Mouse (Mus musculus) brown adipose tissue, adult 24 weeks (tissue): ENCODE data around the gene Usp6nl. TPM values are rescaled to one million over a fixed set of nuclear protein-coding genes. Genes with fewer than 3 reads are reported as not detected.

ENCODE experiments used
- H3K27ac ChIP-seq: fragments of 200-500 bp; replicated peaks from 2 replicates; pipeline ENCODE4 v1.5.1; 2012; ENCODE audit warnings: low read depth, mild to moderate bottlenecking, low read length
- H3K4me1 ChIP-seq: fragments of 200-500 bp; 2 replicates; pipeline ENCODE4 v1.6.1; 2012; ENCODE audit warnings: low read length, mixed read lengths; ENCODE audit not compliant: control insufficient read depth, insufficient read depth, insufficient read length
- H3K4me3 ChIP-seq: fragments of 200-500 bp; 2 replicates; pipeline ENCODE4 v1.5.1; 2012; ENCODE audit warnings: low read depth, mild to moderate bottlenecking, low read length, moderate library complexity; ENCODE audit not compliant: insufficient read depth
- polyA plus RNA-seq: library from polyadenylated mRNA; stranded (reverse); fragments of >200 nt; gene quantifications from 2 replicates; pipeline ENCODE4 v1.2.4, GENCODE M21; 2012; ENCODE audit not compliant: missing spikeins, insufficient read depth, insufficient read length

Usp6nl gene
- polyA plus RNA-seq, 1 experiment, result 5.6 TPM

- Histone ChIP-seq H3K4me3 (no peak overlapping the region), H3K4me1 (no peaks in the 10 kb centered on the region), H3K27ac (no peak overlapping the region)
These were observed 82.2 kb downstream of the Usp6nl start for GRCm38 (mm10) chr2:6404627-6405026.

GRCm38 (mm10) chr2:6405059-6406033 lies 82.9 kb downstream of the Usp6nl start:
- no peak overlapping the region for H3K27ac ChIP-seq
- H3K4me3 ChIP-seq, result no peak overlapping the region

GRCm38 (mm10) chr2:6407711-6408110 lies 85.2 kb downstream of the Usp6nl start:
- no peak overlapping the region for H3K27ac ChIP-seq
- H3K4me3 ChIP-seq, result no peak overlapping the region
- no peaks in the 10 kb centered on the region for H3K4me1 ChIP-seq

More at GRCm38 (mm10) chr2:6405059-6406033, 82.9 kb downstream of the Usp6nl start:
- no peaks in the 10 kb centered on the region for H3K4me1 ChIP-seq

GRCm38 (mm10) chr2:6412645-6413044 lies 90.2 kb downstream of the Usp6nl start:
- Histone ChIP-seq H3K4me3 (no peak overlapping the region), H3K4me1 (no peaks in the 10 kb centered on the region), H3K27ac (no peak overlapping the region)

- Histone ChIP-seq H3K4me1 (no peaks in the 10 kb centered on the region), H3K4me3 (no peak overlapping the region), H3K27ac (no peak overlapping the region)
These were observed 91.3 kb downstream of the Usp6nl start for GRCm38 (mm10) chr2:6413723-6414122.

- H3K4me3 ChIP-seq, result no peak overlapping the region
- H3K27ac ChIP-seq, result no peak overlapping the region
- H3K4me1 ChIP-seq, result no peaks in the 10 kb centered on the region
These were observed 91.9 kb downstream of the Usp6nl start for GRCm38 (mm10) chr2:6414400-6414799.

- no peaks in the 10 kb centered on the region for H3K4me1 ChIP-seq
- H3K27ac ChIP-seq, result no peak overlapping the region
These were observed 94.7 kb downstream of the Usp6nl start for GRCm38 (mm10) chr2:6417158-6417557.

GRCm38 (mm10) chr2:6423661-6424550 lies 101.4 kb downstream of the Usp6nl start:
- Histone ChIP-seq H3K27ac (no peak overlapping the region), H3K4me1 (no peaks in the 10 kb centered on the region), H3K4me3 (no peak overlapping the region)

More at GRCm38 (mm10) chr2:6417158-6417557, 94.7 kb downstream of the Usp6nl start:
- H3K4me3 ChIP-seq, result no peak overlapping the region

GRCm38 (mm10) chr2:6424851-6425250 lies 102.4 kb downstream of the Usp6nl start:
- Histone ChIP-seq H3K27ac (no peak overlapping the region), H3K4me3 (no peak overlapping the region), H3K4me1 (no peaks in the 10 kb centered on the region)

- Histone ChIP-seq H3K4me3 (no peak overlapping the region), H3K27ac (no peak overlapping the region)
These were observed 113.9 kb downstream of the Usp6nl start for GRCm38 (mm10) chr2:6436085-6436950.

GRCm38 (mm10) chr2:6441688-6442087 lies 119.2 kb downstream of the Usp6nl start:
- H3K4me1 ChIP-seq, result no peaks in the 10 kb centered on the region

More at GRCm38 (mm10) chr2:6436085-6436950, 113.9 kb downstream of the Usp6nl start:
- H3K4me1 ChIP-seq, result no peaks in the 10 kb centered on the region

GRCm38 (mm10) chr2:6442302-6442701 lies 119.8 kb downstream of the Usp6nl start:
- Histone ChIP-seq H3K27ac (no peak overlapping the region), H3K4me1 (no peaks in the 10 kb centered on the region), H3K4me3 (no peak overlapping the region)

More at GRCm38 (mm10) chr2:6441688-6442087, 119.2 kb downstream of the Usp6nl start:
- no peak overlapping the region for H3K27ac ChIP-seq
- H3K4me3 ChIP-seq, result no peak overlapping the region

GRCm38 (mm10) chr2:6444015-6444414 lies 121.5 kb downstream of the Usp6nl start:
- no peak overlapping the region for H3K27ac ChIP-seq
- H3K4me1 ChIP-seq, result no peaks in the 10 kb centered on the region
- no peak overlapping the region for H3K4me3 ChIP-seq

- H3K4me3 ChIP-seq, result no peak overlapping the region
These were observed 122.3 kb downstream of the Usp6nl start for GRCm38 (mm10) chr2:6444723-6445169.

More at GRCm38 (mm10) chr2:6444723-6445169, 122.3 kb downstream of the Usp6nl start:
- Histone ChIP-seq H3K4me1 (0 out of 2 replicates have a peak, but pooled peaks cover 2% of the 10 kb centered on the region), H3K27ac (no peak overlapping the region)
